Mouse (Mus musculus): ENCODE results near the gene Gpatch2. TPM values are rescaled to one million over a fixed set of nuclear protein-coding genes. Genes with fewer than 3 reads are reported as not detected.

Gpatch2 gene
- polyA plus RNA-seq, 1 experiment: 19.4 TPM

GRCm38 (mm10) chr1:187258756-187259155 is 43.4 kb downstream of the Gpatch2 start:
- TF ChIP-seq POLR2A (IDR thresholded peaks at IDR 0.05; ENCODE audit: borderline replicate concordance, extremely low read depth, insufficient read depth, insufficient read length, poor library complexity, severe bottlenecking) (no peak), CTCF (IDR thresholded peaks at IDR 0.05; ENCODE audit: borderline replicate concordance, extremely low read depth, insufficient read depth, insufficient read length) (peak; percentile 28; the same call in 1 of the 2 replicates)
- DNase-seq (ENCODE audit: low read depth): no peak

- no peak for TF ChIP-seq POLR2A (IDR thresholded peaks at IDR 0.05; ENCODE audit: borderline replicate concordance, extremely low read depth, insufficient read depth, insufficient read length, poor library complexity, severe bottlenecking)
- TF ChIP-seq CTCF (IDR thresholded peaks at IDR 0.05; ENCODE audit: borderline replicate concordance, extremely low read depth, insufficient read depth, insufficient read length): no peak
- DNase-seq (ENCODE audit: low read depth): no peak
Measured at GRCm38 (mm10) chr1:187267601-187268000, 52.3 kb downstream of the Gpatch2 start.

DNA sequence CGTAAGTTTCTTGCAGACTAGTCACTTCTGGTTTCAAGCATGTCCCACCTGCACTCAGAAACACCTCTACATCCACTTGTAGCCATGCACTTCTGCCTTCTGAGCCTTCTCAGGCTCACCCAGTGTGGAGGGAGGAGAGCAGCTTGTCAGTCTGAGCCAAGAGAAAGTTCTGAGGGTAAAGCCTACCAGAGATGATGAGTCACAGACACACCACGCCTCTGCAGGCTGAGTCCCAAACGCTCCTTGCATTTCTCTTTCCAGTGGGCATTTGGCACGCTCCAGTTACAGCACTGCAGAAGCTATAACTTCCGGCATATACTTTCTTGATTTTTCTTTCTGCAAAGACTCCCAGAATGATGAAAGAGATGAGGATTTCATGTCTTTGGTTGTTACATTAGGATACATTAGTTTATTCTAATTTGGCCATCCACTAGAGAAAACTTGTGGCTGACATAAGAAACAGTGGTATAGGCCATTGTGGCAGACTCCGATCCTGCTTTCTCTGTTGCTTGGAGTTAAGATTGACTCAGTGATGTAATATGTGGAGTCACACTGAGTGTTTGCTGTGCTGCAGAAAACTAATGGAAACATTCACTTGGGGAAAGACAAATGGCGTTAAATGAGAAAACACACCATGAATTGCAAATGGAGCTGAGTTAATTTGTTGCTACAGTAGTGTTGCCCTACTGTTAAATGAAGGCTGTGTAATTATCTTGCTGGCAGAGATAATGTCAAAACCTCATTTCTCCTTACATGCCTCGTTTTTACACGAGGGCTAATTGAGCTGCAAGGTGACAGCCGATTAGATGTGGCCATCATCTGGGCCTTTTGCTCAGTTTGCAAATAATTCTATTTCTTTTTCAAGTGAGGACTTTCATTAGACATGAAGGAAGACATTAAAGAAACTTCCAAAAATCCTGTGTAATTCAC is 55.3 kb downstream of the Gpatch2 start:
- DNase-seq (ENCODE audit: low read depth): peak; percentile 68
- no peak for TF ChIP-seq CTCF (IDR thresholded peaks at IDR 0.05; ENCODE audit: borderline replicate concordance, extremely low read depth, insufficient read depth, insufficient read length)
- TF ChIP-seq POLR2A (IDR thresholded peaks at IDR 0.05; ENCODE audit: borderline replicate concordance, extremely low read depth, insufficient read depth, insufficient read length, poor library complexity, severe bottlenecking): no peak

DNA sequence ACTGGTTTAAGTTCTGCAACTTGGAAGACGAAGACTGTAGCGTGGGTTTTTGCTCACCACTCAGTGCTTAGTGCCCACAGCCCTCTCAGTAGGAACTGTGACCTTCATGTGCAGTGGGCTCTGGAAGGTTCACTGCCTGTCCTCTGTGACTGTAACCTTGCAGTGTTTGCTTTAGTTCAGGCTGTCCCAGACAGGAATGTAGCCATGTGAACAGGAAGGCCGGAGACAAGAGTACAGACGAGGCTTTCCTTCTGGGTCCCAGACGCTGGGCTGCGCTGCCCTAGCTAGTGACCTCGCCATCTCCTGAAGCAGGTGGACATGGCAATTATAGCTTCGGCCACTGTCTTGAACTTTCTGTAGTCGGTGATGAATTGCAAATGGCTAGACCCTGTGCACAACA is 62.0 kb downstream of the Gpatch2 start:
- DNase-seq (ENCODE audit: low read depth): no peak
- TF ChIP-seq POLR2A (IDR thresholded peaks at IDR 0.05; ENCODE audit: borderline replicate concordance, extremely low read depth, insufficient read depth, insufficient read length, poor library complexity, severe bottlenecking): no peak
- no peak for TF ChIP-seq CTCF (IDR thresholded peaks at IDR 0.05; ENCODE audit: borderline replicate concordance, extremely low read depth, insufficient read depth, insufficient read length)

DNA sequence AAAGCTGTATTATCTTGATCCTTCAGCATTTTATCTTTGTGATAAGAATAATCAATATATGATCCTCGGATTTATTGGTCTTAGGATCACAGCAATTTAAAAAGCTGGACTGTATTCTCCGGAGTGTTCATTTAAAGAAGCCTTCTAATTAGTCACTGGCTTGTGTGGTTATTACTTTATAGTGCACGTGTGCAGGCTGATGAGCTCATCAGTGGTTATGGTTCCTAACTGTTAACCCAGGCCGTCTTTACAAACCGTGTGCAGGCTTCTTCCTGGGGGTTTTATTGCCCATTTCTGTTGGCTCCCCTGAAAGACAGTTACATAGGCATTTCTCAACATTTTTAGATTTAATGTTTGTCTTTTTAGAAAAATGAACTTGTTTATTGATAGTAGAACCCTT is 63.2 kb downstream of the Gpatch2 start:
- DNase-seq (ENCODE audit: low read depth): no peak
- TF ChIP-seq POLR2A (IDR thresholded peaks at IDR 0.05; ENCODE audit: borderline replicate concordance, extremely low read depth, insufficient read depth, insufficient read length, poor library complexity, severe bottlenecking) (no peak), CTCF (IDR thresholded peaks at IDR 0.05; ENCODE audit: borderline replicate concordance, extremely low read depth, insufficient read depth, insufficient read length) (no peak)

GRCm38 (mm10) chr1:187279776-187280175 is 64.5 kb downstream of the Gpatch2 start:
- TF ChIP-seq CTCF (IDR thresholded peaks at IDR 0.05; ENCODE audit: borderline replicate concordance, extremely low read depth, insufficient read depth, insufficient read length) (no peak), POLR2A (IDR thresholded peaks at IDR 0.05; ENCODE audit: borderline replicate concordance, extremely low read depth, insufficient read depth, insufficient read length, poor library complexity, severe bottlenecking) (no peak)
- no peak for DNase-seq (ENCODE audit: low read depth)

GRCm38 (mm10) chr1:187282321-187282720 is 67.0 kb downstream of the Gpatch2 start:
- TF ChIP-seq POLR2A (IDR thresholded peaks at IDR 0.05; ENCODE audit: borderline replicate concordance, extremely low read depth, insufficient read depth, insufficient read length, poor library complexity, severe bottlenecking) (no peak), CTCF (IDR thresholded peaks at IDR 0.05; ENCODE audit: borderline replicate concordance, extremely low read depth, insufficient read depth, insufficient read length) (no peak)
- no peak for DNase-seq (ENCODE audit: low read depth)

DNA sequence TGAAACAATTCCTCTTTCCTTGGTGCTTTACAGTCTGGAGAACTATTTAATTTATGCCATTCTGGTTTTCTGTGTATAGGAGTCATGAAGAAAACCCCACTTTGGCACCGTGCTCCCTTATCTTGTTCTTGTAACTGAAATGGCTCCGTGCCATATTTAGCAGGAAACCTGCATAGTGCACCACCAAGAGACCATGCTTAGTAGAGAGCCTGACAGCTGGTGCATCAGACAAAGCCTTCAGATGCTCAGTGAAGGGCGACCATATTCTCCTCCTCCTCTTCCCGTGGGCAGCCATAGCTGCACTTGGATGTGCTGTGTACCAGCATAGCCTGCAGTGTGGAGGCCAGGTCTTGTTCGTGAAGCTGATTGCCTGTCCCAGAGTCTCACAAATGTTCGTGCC is 67.5 kb downstream of the Gpatch2 start:
- TF ChIP-seq CTCF (IDR thresholded peaks at IDR 0.05; ENCODE audit: borderline replicate concordance, extremely low read depth, insufficient read depth, insufficient read length) (no peak), POLR2A (IDR thresholded peaks at IDR 0.05; ENCODE audit: borderline replicate concordance, extremely low read depth, insufficient read depth, insufficient read length, poor library complexity, severe bottlenecking) (no peak)
- peak; percentile 62 for DNase-seq (ENCODE audit: low read depth)

GRCm38 (mm10) chr1:187285735-187286134 is 70.4 kb downstream of the Gpatch2 start:
- no peak for DNase-seq (ENCODE audit: low read depth)
- no peak for TF ChIP-seq POLR2A (IDR thresholded peaks at IDR 0.05; ENCODE audit: borderline replicate concordance, extremely low read depth, insufficient read depth, insufficient read length, poor library complexity, severe bottlenecking)
- no peak for TF ChIP-seq CTCF (IDR thresholded peaks at IDR 0.05; ENCODE audit: borderline replicate concordance, extremely low read depth, insufficient read depth, insufficient read length)

GRCm38 (mm10) chr1:187286411-187286810 is 71.1 kb downstream of the Gpatch2 start:
- DNase-seq (ENCODE audit: low read depth): no peak
- TF ChIP-seq CTCF (IDR thresholded peaks at IDR 0.05; ENCODE audit: borderline replicate concordance, extremely low read depth, insufficient read depth, insufficient read length) (no peak), POLR2A (IDR thresholded peaks at IDR 0.05; ENCODE audit: borderline replicate concordance, extremely low read depth, insufficient read depth, insufficient read length, poor library complexity, severe bottlenecking) (no peak)

GRCm38 (mm10) chr1:187286924-187287323 is 71.6 kb downstream of the Gpatch2 start:
- no peak for TF ChIP-seq POLR2A (IDR thresholded peaks at IDR 0.05; ENCODE audit: borderline replicate concordance, extremely low read depth, insufficient read depth, insufficient read length, poor library complexity, severe bottlenecking)
- no peak for DNase-seq (ENCODE audit: low read depth)

- no peak for DNase-seq (ENCODE audit: low read depth)
- TF ChIP-seq CTCF (IDR thresholded peaks at IDR 0.05; ENCODE audit: borderline replicate concordance, extremely low read depth, insufficient read depth, insufficient read length) (no peak), POLR2A (IDR thresholded peaks at IDR 0.05; ENCODE audit: borderline replicate concordance, extremely low read depth, insufficient read depth, insufficient read length, poor library complexity, severe bottlenecking) (no peak)
Measured at GRCm38 (mm10) chr1:187290186-187290585, 74.9 kb downstream of the Gpatch2 start.

Measured in brain, embryonic 14.5 days (tissue).